Mouse (Mus musculus): ENCODE measurements around the gene Ints1.

The Ints1 gene

GRCm38 (mm10) chr5:139718540-139718939, 56.9 kb downstream of the Ints1 start:
- DNase-seq (ENCODE audit: low read depth, low spot score) = no peak

GRCm38 (mm10) chr5:139717723-139718122, 57.8 kb downstream of the Ints1 start:
- no peak for DNase-seq (ENCODE audit: low read depth, low spot score)

- no peak for DNase-seq (ENCODE audit: low read depth, low spot score)
Measured at GRCm38 (mm10) chr5:139706496-139706895, 69.0 kb downstream of the Ints1 start.

GRCm38 (mm10) chr5:139702905-139703304, 72.6 kb downstream of the Ints1 start:
- no peak for DNase-seq (ENCODE audit: low read depth, low spot score)

- no peak for DNase-seq (ENCODE audit: low read depth, low spot score)
Measured at GRCm38 (mm10) chr5:139702236-139702635, 73.2 kb downstream of the Ints1 start.

Data from brain, embryonic 18.5 days (tissue).